Mouse (Mus musculus): ENCODE results near the gene Crybg1.
"Not testable (repeated sequence)": the region's sequence is repeated elsewhere in the genome, so short reads cannot be mapped to it uniquely, and the experiment has no call there.

Gene Crybg1

GRCm38 (mm10) chr10:44004221-44004751, 144.4 kb downstream of the Crybg1 start:
- DNase-seq = no peak

- DNase-seq = no peak
Observed at GRCm38 (mm10) chr10:44003551-44004151, 145.0 kb downstream of the Crybg1 start.

GRCm38 (mm10) chr10:44002995-44003524, 145.6 kb downstream of the Crybg1 start:
- DNase-seq = no peak

- no peak for DNase-seq
Observed at GRCm38 (mm10) chr10:44002004-44002940, 146.4 kb downstream of the Crybg1 start.

GRCm38 (mm10) chr10:44000156-44000865, 148.3 kb downstream of the Crybg1 start:
- DNase-seq = no peak

GRCm38 (mm10) chr10:43998503-43999082, 150.1 kb downstream of the Crybg1 start:
- DNase-seq = no peak

GRCm38 (mm10) chr10:43998023-43998422, 150.6 kb downstream of the Crybg1 start:
- no peak for DNase-seq

GRCm38 (mm10) chr10:43997276-43997675, 151.4 kb downstream of the Crybg1 start:
- DNase-seq = no peak

GRCm38 (mm10) chr10:43995858-43996650, 152.6 kb downstream of the Crybg1 start:
- no peak for DNase-seq

- no peak for DNase-seq
Observed at GRCm38 (mm10) chr10:43993198-43993597, 155.5 kb downstream of the Crybg1 start.

- DNase-seq = no peak
Observed at GRCm38 (mm10) chr10:43992506-43992905, 156.1 kb downstream of the Crybg1 start.

- no peak for DNase-seq
Observed at GRCm38 (mm10) chr10:43991268-43991667, 157.4 kb downstream of the Crybg1 start.

GRCm38 (mm10) chr10:43983866-43984265, 164.8 kb downstream of the Crybg1 start:
- DNase-seq = no peak

GRCm38 (mm10) chr10:43983241-43983640, 165.4 kb downstream of the Crybg1 start:
- DNase-seq = no peak

- no peak for DNase-seq
Observed at GRCm38 (mm10) chr10:43982470-43982869, 166.2 kb downstream of the Crybg1 start.

- DNase-seq = not testable (repeated sequence)
Observed at GRCm38 (mm10) chr10:43980742-43981141, 167.9 kb downstream of the Crybg1 start.

GRCm38 (mm10) chr10:43980080-43980479, 168.6 kb downstream of the Crybg1 start:
- DNase-seq = no peak

- DNase-seq = no peak
Observed at GRCm38 (mm10) chr10:43977353-43977752, 171.3 kb downstream of the Crybg1 start.

- no peak for DNase-seq
Observed at GRCm38 (mm10) chr10:43973244-43973643, 175.4 kb downstream of the Crybg1 start.

GRCm38 (mm10) chr10:43964943-43965342, 183.7 kb downstream of the Crybg1 start:
- no peak for DNase-seq

- DNase-seq = peak; percentile 13
Observed at GRCm38 (mm10) chr10:43953942-43954341, 194.7 kb downstream of the Crybg1 start.

- DNase-seq = no peak
Observed at GRCm38 (mm10) chr10:43945435-43945834, 203.2 kb downstream of the Crybg1 start.

Data from cerebellum, adult 11 months (tissue).